In the genomic region with DNA sequence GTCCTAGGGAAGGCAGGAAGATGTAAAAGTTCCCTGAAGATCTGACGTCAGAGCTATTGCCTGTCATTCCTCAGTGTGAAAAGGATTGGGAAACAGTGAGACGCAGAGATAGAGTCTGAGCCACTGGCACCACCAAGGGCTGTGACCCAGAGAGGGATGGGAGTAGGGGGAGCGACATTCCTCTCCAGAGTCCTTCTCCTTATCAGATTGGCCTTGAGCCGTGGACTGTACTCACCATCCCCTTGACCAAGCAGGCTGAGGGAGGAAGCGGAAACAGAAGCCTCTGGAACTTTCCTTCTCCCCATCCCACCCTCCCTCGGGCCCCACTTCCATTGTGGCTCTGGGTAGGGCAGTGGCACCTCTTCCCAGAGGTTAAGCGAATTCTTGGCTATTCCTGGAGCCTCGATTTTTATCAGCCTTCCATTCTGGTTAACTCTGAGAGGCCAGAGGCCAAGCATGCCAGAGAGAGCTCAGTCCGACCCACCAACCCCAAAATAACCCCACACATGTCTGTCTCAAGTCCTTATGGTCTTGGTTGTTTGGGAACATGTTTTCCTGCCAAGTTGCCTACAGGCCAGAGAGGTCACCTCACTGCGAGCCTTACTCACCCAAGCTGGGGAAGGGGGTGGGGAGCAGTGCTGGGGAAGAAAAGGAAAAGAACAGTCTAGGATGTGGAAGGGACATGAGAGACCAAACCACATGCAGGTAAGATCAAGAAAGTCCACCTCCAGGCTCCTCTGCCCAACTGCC, we compare ENCODE assay signal across 9 mouse cellular contexts. TPM values are rescaled to one million over a fixed set of nuclear protein-coding genes. Genes with fewer than 3 reads are reported as not detected.
A peak's percentile ranks its signal among the peaks of the same experiment; 100 is the strongest.
DNase-seq lines count a peak whose midpoint lies in the region; ATAC-seq and TF ChIP-seq lines count a peak whose summit lies in the region.
"Had no signal": no experiment of that assay in that cellular context is flagged by ENCODE, and none has a peak within 500 bp of the region (broad histone marks: within the 10 kb centered on the region; RNA-seq: fewer than 3 reads in every experiment).

No protein-coding gene starts in this region.

- peak; percentile 80 for ATAC-seq in heart, embryonic 16.5 days (replicated peaks; ENCODE audit: extremely low read depth, insufficient read depth, low FRiP score)

- no peak overlapping the region for H3K4me3 ChIP-seq in heart, embryonic 16.5 days (ENCODE audit: low read length)
- no peak overlapping the region for H3K4me3 ChIP-seq in cerebellum, adult 2 months (replicated peaks; ENCODE audit: insufficient read depth, low read depth, low read length)

- 14% methylated on average over 10 of the region's 10 CpGs for WGBS in heart, embryonic 16.5 days
- 85% methylated on average over 10 of the region's 10 CpGs for WGBS in cerebellum, adult 2 months

- TF ChIP-seq POLR2A in cerebellum, adult 2 months (IDR thresholded peaks at IDR 0.05; ENCODE audit: borderline replicate concordance, insufficient read depth, low read length), result no peak

- peak; percentile 7 for DNase-seq in gastrocnemius, postnatal 14 days
- DNase-seq in gastrocnemius, postnatal 4 days (ENCODE audit: low spot score in 2 of 2), result no peak
- peak; percentile 87 for DNase-seq in kidney, postnatal 14 days
- peak; percentile 95 for DNase-seq in lung, postnatal 36 days
- no peak for DNase-seq in cerebellum, adult 2 months
- no peak for DNase-seq in frontal cortex, postnatal 36 days (ENCODE audit: low spot score in 2 of 2)
- no peak for DNase-seq in layer of hippocampus, adult 8-10 months (ENCODE audit: low spot score in 2 of 2)
- DNase-seq: embryo, embryonic 11 days had no signal

- H3K4me1 ChIP-seq in heart, embryonic 16.5 days (ENCODE audit: control insufficient read depth, insufficient read depth, low read length), result peaks cover 56% of the 10 kb centered on the region
- 0 out of 2 replicates have a peak, but pooled peaks cover 3% of the 10 kb centered on the region for H3K4me1 ChIP-seq in cerebellum, adult 2 months (ENCODE audit: control insufficient read depth, insufficient read depth, low read length)

- intact Hi-C loops in gastrocnemius, postnatal 14 days (cut with DNase I; ENCODE audit: low total_unique reads), result no loop called here

- peak overlapping the region; percentile 90 for H3K27ac ChIP-seq in heart, embryonic 16.5 days (ENCODE audit: low read length)
- no peak overlapping the region for H3K27ac ChIP-seq in cerebellum, adult 2 months (ENCODE audit: insufficient read depth, low read length)

- no peaks in the 10 kb centered on the region for H3K27me3 ChIP-seq in heart, embryonic 16.5 days (ENCODE audit: control insufficient read depth, insufficient read depth, low read length)
- no peaks in the 10 kb centered on the region for H3K27me3 ChIP-seq in cerebellum, adult 2 months (ENCODE audit: control insufficient read depth, insufficient read depth, low read length)

- H3K4me2 ChIP-seq in heart, embryonic 16.5 days (ENCODE audit: low read depth, low read length), result peak overlapping the region; percentile 41

- no peak for TF ChIP-seq CTCF in cerebellum, adult 2 months (IDR thresholded peaks at IDR 0.05; ENCODE audit: borderline replicate concordance, insufficient read depth, low read depth, low read length)

- H3K9me3 ChIP-seq in heart, embryonic 16.5 days (replicated peaks; ENCODE audit: control insufficient read depth, low read length), result no peaks in the 10 kb centered on the region

- H3K9ac ChIP-seq in heart, embryonic 16.5 days (ENCODE audit: low read length), result 0 out of 2 replicates have a peak overlapping the region, but pooled peaks have one; percentile 9

- H3K36me3 ChIP-seq in heart, embryonic 16.5 days (ENCODE audit: control insufficient read depth, insufficient read depth), result no peaks in the 10 kb centered on the region

RNA-seq across cellular contexts. Expression of gene Tspan9, which starts 19.0 kb away (rescaled TPM):
- total RNA-seq in gastrocnemius, postnatal 14 days (2021), result 10 to 100 TPM; 45.6 to 71.6 TPM
- 100 to 1,000 TPM; 151 to 194 TPM for total RNA-seq in gastrocnemius, postnatal 4 days (2021)
- polyA plus RNA-seq in heart, embryonic 16.5 days (2015; fragmentation: Nextera tagmentation; extraction: Ambion mirVana), result 138 and 151 TPM in 2 replicates
- polyA plus RNA-seq in cerebellum, adult 2 months (2012; rRNA removed), result 303 and 370 TPM in 2 replicates
- total RNA-seq in layer of hippocampus, adult 8-10 months (2022), result 10 to 100 TPM; 45.4 to 64.2 (median 56.0) TPM

Comparison
In these comparisons a context has a peak if more than half of its experiments do, and no peak if none do; other contexts are left out.
1. DNase-seq: peak in gastrocnemius, postnatal 14 days (single experiment), kidney, postnatal 14 days (single experiment) and lung, postnatal 36 days (single experiment); none in gastrocnemius, postnatal 4 days (0 of 2), cerebellum, adult 2 months (0 of 2), frontal cortex, postnatal 36 days (0 of 2) and layer of hippocampus, adult 8-10 months (0 of 2).